Mouse (Mus musculus) liver, embryonic 14.5 days (tissue): Measurements from ENCODE around the gene Nxf7.
"Not testable (repeated sequence)": the region's sequence is repeated elsewhere in the genome, so short reads cannot be mapped to it uniquely, and the experiment has no call there.

ENCODE experiments used
- CTCF ChIP-seq: IDR thresholded peaks from 2 replicates; pipeline ENCODE4 v1.5.1; 2016; ENCODE audit warnings: antibody characterized with exemption, low read depth, control low read depth
- EP300 ChIP-seq: IDR thresholded peaks from 2 replicates; pipeline ENCODE4 v1.6.1; 2016; ENCODE audit warnings: antibody characterized with exemption, low read depth

- TF ChIP-seq CTCF = peak; percentile 76
- TF ChIP-seq EP300 = not testable (repeated sequence)
Observed at GRCm38 (mm10) chrX:135569467-135569866, 29.1 kb downstream of the Nxf7 start.
